Mouse (Mus musculus): Measurements from ENCODE around the gene Tk1.

Tk1 gene

GRCm38 (mm10) chr11:117768725-117769682 lies 56.9 kb downstream of the Tk1 start:
- DNase-seq (ENCODE audit: low spot score): no peak

GRCm38 (mm10) chr11:117766275-117766674 lies 59.6 kb downstream of the Tk1 start:
- DNase-seq (ENCODE audit: low spot score): no peak

Data from ovary, postnatal 14 days (tissue).